Mouse (Mus musculus) liver, embryonic 12.5 days (tissue): ENCODE measurements at regions not wholly inside any gene's neighbourhood (a gene's known extent, or its start where the extent isn't known, plus 50 kb on each side); places are given as distances from the start of the nearest gene placed in this dataset.
A peak's percentile ranks its signal among the peaks of the same experiment; 100 is the strongest.

Experiments used
- ATAC-seq: fragments of 200-750 bp; cut with Nextera tagmentation; 2 replicates; pipeline ENCODE4 v1.8.0; 2017; ENCODE audit warnings: moderate number of reproducible peaks, mild to moderate bottlenecking, moderate library complexity
- H3K27ac ChIP-seq: fragments of 300-500 bp; sonication (generic); 2 replicates; pipeline ENCODE4 v1.5.1; 2016; ENCODE audit warnings: mild to moderate bottlenecking
- H3K27me3 ChIP-seq: fragments of 300-500 bp; sonication (generic); replicated peaks from 2 replicates; pipeline ENCODE4 v1.6.1; 2016; ENCODE audit warnings: mild to moderate bottlenecking, moderate library complexity
- H3K36me3 ChIP-seq: fragments of 300-500 bp; sonication (generic); 2 replicates; pipeline ENCODE4 v1.6.1; 2016; ENCODE audit warnings: mild to moderate bottlenecking, moderate library complexity
- H3K4me1 ChIP-seq: fragments of 300-500 bp; sonication (generic); 2 replicates; pipeline ENCODE4 v1.6.1; 2016
- H3K4me2 ChIP-seq: fragments of 300-500 bp; sonication (generic); 2 replicates; pipeline ENCODE4 v1.6.1; 2016; ENCODE audit warnings: mild to moderate bottlenecking, moderate library complexity
- H3K4me3 ChIP-seq: fragments of 300-500 bp; sonication (generic); 2 replicates; pipeline ENCODE4 v1.5.1; 2016; ENCODE audit warnings: mild to moderate bottlenecking, moderate library complexity
- H3K9ac ChIP-seq: fragments of 300-500 bp; sonication (generic); 2 replicates; pipeline ENCODE4 v1.6.1; 2016; ENCODE audit warnings: mild to moderate bottlenecking, moderate library complexity
- H3K9me3 ChIP-seq: fragments of 300-500 bp; sonication (generic); replicated peaks from 2 replicates; pipeline ENCODE4 v1.6.1; 2016; ENCODE audit warnings: mild to moderate bottlenecking, moderate library complexity
- WGBS: fragments of 180-500 bp; shearing (Covaris S2); methylation state at CpG from one replicate; pipeline ENCODE4 v1.1.7; 2016; ENCODE audit not compliant: insufficient replicate concordance; 5-methylcytosine and 5-hydroxymethylcytosine counted together

GRCm38 (mm10) chr1:157709117-157709516 lies 202.6 kb downstream of the Sec16b start:
- Histone ChIP-seq H3K4me2 (no peak overlapping the region), H3K36me3 (no peaks in the 10 kb centered on the region), H3K4me1 (no peaks in the 10 kb centered on the region; the same call in 1 of the 2 replicates), H3K9me3 (no peaks in the 10 kb centered on the region), H3K27ac (no peak overlapping the region), H3K4me3 (no peak overlapping the region), H3K9ac (no peak overlapping the region), H3K27me3 (no peaks in the 10 kb centered on the region)
- WGBS: 76% methylated on average over 6 of the region's 6 CpGs
- ATAC-seq: no peak

- 60% methylated on average over 2 of the region's 2 CpGs for WGBS
- H3K27ac ChIP-seq: no peak overlapping the region
- H3K9me3 ChIP-seq: no peaks in the 10 kb centered on the region
- H3K9ac ChIP-seq: no peak overlapping the region
- no peaks in the 10 kb centered on the region for H3K27me3 ChIP-seq
- no peaks in the 10 kb centered on the region for H3K36me3 ChIP-seq
- ATAC-seq: peak; percentile 60
- H3K4me1 ChIP-seq: no peaks in the 10 kb centered on the region; the same call in 1 of the 2 replicates
- H3K4me2 ChIP-seq: no peak overlapping the region
- no peak overlapping the region for H3K4me3 ChIP-seq
Measured at GRCm38 (mm10) chr1:157710870-157711269, 204.3 kb downstream of the Sec16b start.

GRCm38 (mm10) chr1:157712519-157712918 lies 206.0 kb downstream of the Sec16b start:
- no peaks in the 10 kb centered on the region for H3K27me3 ChIP-seq
- no peak overlapping the region for H3K4me2 ChIP-seq
- no peaks in the 10 kb centered on the region for H3K9me3 ChIP-seq
- no peak overlapping the region for H3K27ac ChIP-seq
- no peak for ATAC-seq
- WGBS: 29% methylated on average over 2 of the region's 2 CpGs
- H3K4me3 ChIP-seq: no peak overlapping the region
- H3K9ac ChIP-seq: no peak overlapping the region
- H3K36me3 ChIP-seq: no peaks in the 10 kb centered on the region
- no peaks in the 10 kb centered on the region; the same call in 1 of the 2 replicates for H3K4me1 ChIP-seq

GRCm38 (mm10) chr1:157713851-157714250 lies 207.3 kb downstream of the Sec16b start:
- Histone ChIP-seq H3K4me1 (no peaks in the 10 kb centered on the region; the same call in 1 of the 2 replicates), H3K27me3 (no peaks in the 10 kb centered on the region), H3K9ac (no peak overlapping the region), H3K4me2 (no peak overlapping the region), H3K4me3 (no peak overlapping the region), H3K9me3 (no peaks in the 10 kb centered on the region), H3K27ac (no peak overlapping the region), H3K36me3 (no peaks in the 10 kb centered on the region)
- WGBS: 76% methylated on average over 7 of the region's 7 CpGs
- no peak for ATAC-seq

GRCm38 (mm10) chr1:157715632-157716031 lies 209.1 kb downstream of the Sec16b start:
- Histone ChIP-seq H3K9me3 (no peaks in the 10 kb centered on the region), H3K9ac (no peak overlapping the region), H3K36me3 (no peaks in the 10 kb centered on the region), H3K27ac (no peak overlapping the region), H3K4me3 (no peak overlapping the region), H3K4me2 (no peak overlapping the region), H3K27me3 (no peaks in the 10 kb centered on the region), H3K4me1 (no peaks in the 10 kb centered on the region; the same call in 1 of the 2 replicates)
- ATAC-seq: no peak
- 52% methylated on average over 3 of the region's 3 CpGs for WGBS

GRCm38 (mm10) chr1:157717131-157717530 lies 210.6 kb downstream of the Sec16b start:
- Histone ChIP-seq H3K36me3 (no peaks in the 10 kb centered on the region), H3K9ac (no peak overlapping the region), H3K4me2 (no peak overlapping the region), H3K27me3 (no peaks in the 10 kb centered on the region), H3K9me3 (no peaks in the 10 kb centered on the region), H3K4me1 (no peaks in the 10 kb centered on the region), H3K27ac (no peak overlapping the region), H3K4me3 (no peak overlapping the region)
- no peak for ATAC-seq
- 39% methylated on average over 5 of the region's 5 CpGs for WGBS

- Histone ChIP-seq H3K9me3 (no peaks in the 10 kb centered on the region), H3K4me3 (no peak overlapping the region), H3K9ac (no peak overlapping the region), H3K27ac (no peak overlapping the region), H3K4me2 (no peak overlapping the region), H3K27me3 (peaks cover 5% of the 10 kb centered on the region; the same call in 1 of the 2 replicates), H3K36me3 (no peaks in the 10 kb centered on the region), H3K4me1 (no peaks in the 10 kb centered on the region)
- 72% methylated on average over 5 of the region's 5 CpGs for WGBS
- no peak for ATAC-seq
Measured at GRCm38 (mm10) chr1:157721946-157722345, 215.4 kb downstream of the Sec16b start.

- no peak overlapping the region for H3K4me2 ChIP-seq
- H3K27ac ChIP-seq: no peak overlapping the region
- no peak for ATAC-seq
- WGBS: 69% methylated on average over 1 of the region's 1 CpGs
- H3K27me3 ChIP-seq: 0 out of 2 replicates have a peak, but pooled peaks cover under 1% of the 10 kb centered on the region
- H3K9me3 ChIP-seq: no peaks in the 10 kb centered on the region
- no peaks in the 10 kb centered on the region for H3K36me3 ChIP-seq
- H3K9ac ChIP-seq: no peak overlapping the region
- no peaks in the 10 kb centered on the region for H3K4me1 ChIP-seq
- no peak overlapping the region for H3K4me3 ChIP-seq
Measured at GRCm38 (mm10) chr1:157731124-157731523, 224.6 kb downstream of the Sec16b start.

GRCm38 (mm10) chr1:157740725-157741665 lies 234.5 kb downstream of the Sec16b start:
- Histone ChIP-seq H3K4me2 (no peak overlapping the region), H3K9ac (no peak overlapping the region), H3K27ac (no peak overlapping the region), H3K36me3 (no peaks in the 10 kb centered on the region), H3K4me3 (no peak overlapping the region), H3K9me3 (no peaks in the 10 kb centered on the region), H3K27me3 (no peaks in the 10 kb centered on the region), H3K4me1 (no peaks in the 10 kb centered on the region; the same call in 1 of the 2 replicates)
- 61% methylated on average over 13 of the region's 13 CpGs for WGBS
- ATAC-seq: no peak

- H3K9ac ChIP-seq: no peak overlapping the region
- no peak for ATAC-seq
- no peaks in the 10 kb centered on the region for H3K36me3 ChIP-seq
- no peak overlapping the region for H3K4me3 ChIP-seq
- no peaks in the 10 kb centered on the region; the same call in 1 of the 2 replicates for H3K4me1 ChIP-seq
- no peak overlapping the region for H3K4me2 ChIP-seq
- H3K27ac ChIP-seq: no peak overlapping the region
- no peaks in the 10 kb centered on the region for H3K27me3 ChIP-seq
- no peaks in the 10 kb centered on the region for H3K9me3 ChIP-seq
Measured at GRCm38 (mm10) chr1:157745611-157746010, 239.1 kb downstream of the Sec16b start.

- no peaks in the 10 kb centered on the region for H3K4me1 ChIP-seq
- H3K27ac ChIP-seq: no peak overlapping the region
- no peak overlapping the region for H3K4me2 ChIP-seq
- no peak overlapping the region for H3K4me3 ChIP-seq
- no peak for ATAC-seq
- 48% methylated on average over 10 of the region's 10 CpGs for WGBS
- no peaks in the 10 kb centered on the region for H3K27me3 ChIP-seq
- no peak overlapping the region for H3K9ac ChIP-seq
- H3K9me3 ChIP-seq: no peaks in the 10 kb centered on the region
- no peaks in the 10 kb centered on the region for H3K36me3 ChIP-seq
Measured at GRCm38 (mm10) chr1:157755015-157755649, 248.6 kb downstream of the Sec16b start.

- WGBS: 64% methylated on average over 3 of the region's 3 CpGs
- Histone ChIP-seq H3K9me3 (no peaks in the 10 kb centered on the region), H3K27me3 (no peaks in the 10 kb centered on the region), H3K27ac (no peak overlapping the region), H3K36me3 (no peaks in the 10 kb centered on the region), H3K4me3 (no peak overlapping the region), H3K4me1 (no peaks in the 10 kb centered on the region), H3K4me2 (no peak overlapping the region), H3K9ac (no peak overlapping the region)
- no peak for ATAC-seq
Measured at GRCm38 (mm10) chr1:157756977-157757376, 250.4 kb downstream of the Sec16b start.
